Mouse (Mus musculus): ENCODE measurements around the gene Rnf207. TPM values are rescaled to one million over a fixed set of nuclear protein-coding genes. Genes with fewer than 3 reads are reported as not detected.
A peak's percentile ranks its signal among the peaks of the same experiment; 100 is the strongest.

Gene Rnf207
- polyA plus RNA-seq, 1 experiment from 2014 or later: 1.1 TPM

GRCm38 (mm10) chr4:152273191-152273590 is 45.6 kb downstream of the Rnf207 start:
- Histone ChIP-seq H3K9me3 (ENCODE audit: control insufficient read depth, low read length) (no peaks in the 10 kb centered on the region), H3K27me3 (ENCODE audit: control insufficient read depth, insufficient read depth, low read length) (peaks cover 26% of the 10 kb centered on the region), H3K4me1 (ENCODE audit: control insufficient read depth, insufficient read depth, low read length) (peaks cover 15% of the 10 kb centered on the region), H3K9ac (ENCODE audit: low read length) (no peak overlapping the region; the same call in 1 of the 2 replicates), H3K4me2 (peak overlapping the region; percentile 97; the same call in 1 of the 2 replicates), H3K27ac (ENCODE audit: low read depth, low read length) (peak overlapping the region; percentile 55), H3K4me3 (ENCODE audit: low read depth, low read length) (no peak overlapping the region), H3K36me3 (ENCODE audit: control insufficient read depth, insufficient read depth, low read length) (no peaks in the 10 kb centered on the region)
- no peak for DNase-seq (ENCODE audit: low spot score, missing footprints)
- 19% methylated on average over 3 of the region's 3 CpGs for WGBS
- ATAC-seq (ENCODE audit: low FRiP score): peak; percentile 17; the same call in 1 of the 2 replicates

- Histone ChIP-seq H3K4me2 (no peak overlapping the region), H3K9ac (ENCODE audit: low read length) (no peak overlapping the region), H3K36me3 (ENCODE audit: control insufficient read depth, insufficient read depth, low read length) (no peaks in the 10 kb centered on the region), H3K9me3 (ENCODE audit: control insufficient read depth, low read length) (no peaks in the 10 kb centered on the region), H3K4me3 (ENCODE audit: low read depth, low read length) (no peak overlapping the region), H3K27ac (ENCODE audit: low read depth, low read length) (no peak overlapping the region; the same call in 1 of the 2 replicates), H3K27me3 (ENCODE audit: control insufficient read depth, insufficient read depth, low read length) (peaks cover 26% of the 10 kb centered on the region), H3K4me1 (ENCODE audit: control insufficient read depth, insufficient read depth, low read length) (peaks cover 15% of the 10 kb centered on the region)
- 31% methylated on average over 9 of the region's 9 CpGs for WGBS
- ATAC-seq (ENCODE audit: low FRiP score) (peak; percentile 1; the same call in 1 of the 2 replicates), DNase-seq (ENCODE audit: low spot score, missing footprints) (peak; percentile 90)
Measured at GRCm38 (mm10) chr4:152272449-152273049, 46.2 kb downstream of the Rnf207 start.

- WGBS: 61% methylated on average over 7 of the region's 7 CpGs
- Histone ChIP-seq H3K27ac (ENCODE audit: low read depth, low read length) (no peak overlapping the region), H3K27me3 (ENCODE audit: control insufficient read depth, insufficient read depth, low read length) (peaks cover 26% of the 10 kb centered on the region)
Measured at GRCm38 (mm10) chr4:152272006-152272405, 46.8 kb downstream of the Rnf207 start.

GRCm38 (mm10) chr4:152271334-152271733 is 47.5 kb downstream of the Rnf207 start:
- no peak overlapping the region for H3K4me2 ChIP-seq
- WGBS: 88% methylated on average over 11 of the region's 11 CpGs

More at GRCm38 (mm10) chr4:152272006-152272405, 46.8 kb downstream of the Rnf207 start:
- Histone ChIP-seq H3K9me3 (ENCODE audit: control insufficient read depth, low read length) (no peaks in the 10 kb centered on the region), H3K4me1 (ENCODE audit: control insufficient read depth, insufficient read depth, low read length) (peaks cover 15% of the 10 kb centered on the region), H3K4me3 (ENCODE audit: low read depth, low read length) (no peak overlapping the region), H3K36me3 (ENCODE audit: control insufficient read depth, insufficient read depth, low read length) (no peaks in the 10 kb centered on the region), H3K4me2 (no peak overlapping the region), H3K9ac (ENCODE audit: low read length) (no peak overlapping the region)
- peak; percentile 73 for DNase-seq (ENCODE audit: low spot score, missing footprints)
- ATAC-seq (ENCODE audit: low FRiP score): no peak

GRCm38 (mm10) chr4:152270599-152270998 is 48.2 kb downstream of the Rnf207 start:
- Histone ChIP-seq H3K9me3 (ENCODE audit: control insufficient read depth, low read length) (no peaks in the 10 kb centered on the region), H3K27me3 (ENCODE audit: control insufficient read depth, insufficient read depth, low read length) (peaks cover 18% of the 10 kb centered on the region), H3K4me2 (no peak overlapping the region), H3K4me1 (ENCODE audit: control insufficient read depth, insufficient read depth, low read length) (peaks cover 15% of the 10 kb centered on the region), H3K4me3 (ENCODE audit: low read depth, low read length) (no peak overlapping the region), H3K9ac (ENCODE audit: low read length) (no peak overlapping the region), H3K36me3 (ENCODE audit: control insufficient read depth, insufficient read depth, low read length) (no peaks in the 10 kb centered on the region), H3K27ac (ENCODE audit: low read depth, low read length) (no peak overlapping the region)
- 80% methylated on average over 9 of the region's 9 CpGs for WGBS
- ATAC-seq (ENCODE audit: low FRiP score): no peak
- no peak for DNase-seq (ENCODE audit: low spot score, missing footprints)

More at GRCm38 (mm10) chr4:152271334-152271733, 47.5 kb downstream of the Rnf207 start:
- no peaks in the 10 kb centered on the region for H3K9me3 ChIP-seq (ENCODE audit: control insufficient read depth, low read length)
- no peak overlapping the region for H3K9ac ChIP-seq (ENCODE audit: low read length)
- ATAC-seq (ENCODE audit: low FRiP score) (no peak), DNase-seq (ENCODE audit: low spot score, missing footprints) (no peak)
- H3K36me3 ChIP-seq (ENCODE audit: control insufficient read depth, insufficient read depth, low read length): no peaks in the 10 kb centered on the region
- no peak overlapping the region for H3K27ac ChIP-seq (ENCODE audit: low read depth, low read length)
- peaks cover 23% of the 10 kb centered on the region for H3K27me3 ChIP-seq (ENCODE audit: control insufficient read depth, insufficient read depth, low read length)
- H3K4me3 ChIP-seq (ENCODE audit: low read depth, low read length): no peak overlapping the region
- peaks cover 15% of the 10 kb centered on the region for H3K4me1 ChIP-seq (ENCODE audit: control insufficient read depth, insufficient read depth, low read length)

GRCm38 (mm10) chr4:152269967-152270366 is 48.8 kb downstream of the Rnf207 start:
- Histone ChIP-seq H3K9ac (ENCODE audit: low read length) (no peak overlapping the region), H3K27ac (ENCODE audit: low read depth, low read length) (no peak overlapping the region), H3K36me3 (ENCODE audit: control insufficient read depth, insufficient read depth, low read length) (no peaks in the 10 kb centered on the region), H3K9me3 (ENCODE audit: control insufficient read depth, low read length) (no peaks in the 10 kb centered on the region), H3K4me2 (no peak overlapping the region), H3K4me1 (ENCODE audit: control insufficient read depth, insufficient read depth, low read length) (peaks cover 15% of the 10 kb centered on the region), H3K27me3 (ENCODE audit: control insufficient read depth, insufficient read depth, low read length) (peaks cover 12% of the 10 kb centered on the region), H3K4me3 (ENCODE audit: low read depth, low read length) (no peak overlapping the region)
- DNase-seq (ENCODE audit: low spot score, missing footprints) (no peak), ATAC-seq (ENCODE audit: low FRiP score) (no peak)
- 88% methylated on average over 13 of the region's 13 CpGs for WGBS

GRCm38 (mm10) chr4:152267748-152268369 is 50.9 kb downstream of the Rnf207 start:
- Histone ChIP-seq H3K9ac (ENCODE audit: low read length) (no peak overlapping the region), H3K9me3 (ENCODE audit: control insufficient read depth, low read length) (no peaks in the 10 kb centered on the region), H3K36me3 (ENCODE audit: control insufficient read depth, insufficient read depth, low read length) (no peaks in the 10 kb centered on the region), H3K4me1 (ENCODE audit: control insufficient read depth, insufficient read depth, low read length) (peaks cover 5% of the 10 kb centered on the region), H3K4me2 (no peak overlapping the region), H3K4me3 (ENCODE audit: low read depth, low read length) (no peak overlapping the region), H3K27ac (ENCODE audit: low read depth, low read length) (no peak overlapping the region), H3K27me3 (ENCODE audit: control insufficient read depth, insufficient read depth, low read length) (0 out of 2 replicates have a peak, but pooled peaks cover under 1% of the 10 kb centered on the region)
- 81% methylated on average over 13 of the region's 13 CpGs for WGBS
- ATAC-seq (ENCODE audit: low FRiP score): no peak
- no peak for DNase-seq (ENCODE audit: low spot score, missing footprints)

GRCm38 (mm10) chr4:152266236-152266895 is 52.4 kb downstream of the Rnf207 start:
- ATAC-seq (ENCODE audit: low FRiP score) (no peak), DNase-seq (ENCODE audit: low spot score, missing footprints) (no peak)
- Histone ChIP-seq H3K4me3 (ENCODE audit: low read depth, low read length) (no peak overlapping the region), H3K9me3 (ENCODE audit: control insufficient read depth, low read length) (no peaks in the 10 kb centered on the region), H3K36me3 (ENCODE audit: control insufficient read depth, insufficient read depth, low read length) (no peaks in the 10 kb centered on the region), H3K4me2 (no peak overlapping the region), H3K27ac (ENCODE audit: low read depth, low read length) (no peak overlapping the region), H3K4me1 (ENCODE audit: control insufficient read depth, insufficient read depth, low read length) (peaks cover 5% of the 10 kb centered on the region), H3K27me3 (ENCODE audit: control insufficient read depth, insufficient read depth, low read length) (no peaks in the 10 kb centered on the region), H3K9ac (ENCODE audit: low read length) (no peak overlapping the region)
- WGBS: 71% methylated on average over 10 of the region's 10 CpGs

- no peak for ATAC-seq (ENCODE audit: low FRiP score)
- H3K36me3 ChIP-seq (ENCODE audit: control insufficient read depth, insufficient read depth, low read length): no peaks in the 10 kb centered on the region; the same call in 1 of the 2 replicates
- WGBS: 76% methylated on average over 5 of the region's 5 CpGs
- H3K4me2 ChIP-seq: no peak overlapping the region
- no peak for DNase-seq (ENCODE audit: low spot score, missing footprints)
- H3K9ac ChIP-seq (ENCODE audit: low read length): no peak overlapping the region
- peaks cover 5% of the 10 kb centered on the region for H3K4me1 ChIP-seq (ENCODE audit: control insufficient read depth, insufficient read depth, low read length)
- no peak overlapping the region for H3K4me3 ChIP-seq (ENCODE audit: low read depth, low read length)
- no peaks in the 10 kb centered on the region for H3K27me3 ChIP-seq (ENCODE audit: control insufficient read depth, insufficient read depth, low read length)
- no peaks in the 10 kb centered on the region for H3K9me3 ChIP-seq (ENCODE audit: control insufficient read depth, low read length)
- H3K27ac ChIP-seq (ENCODE audit: low read depth, low read length): no peak overlapping the region
Measured at GRCm38 (mm10) chr4:152265791-152266190, 53.0 kb downstream of the Rnf207 start.

All from midbrain, embryonic 11.5 days (tissue).